11 mouse cellular contexts compared by ENCODE assay signal in genomic region chr12:76117632-76118153, GRCm38 (mm10). TPM values are rescaled to one million over a fixed set of nuclear protein-coding genes. Genes with fewer than 3 reads are reported as not detected.
DNase-seq lines count a peak whose midpoint lies in the region; ATAC-seq lines count a peak whose summit lies in the region.
"Had no signal": no experiment of that assay in that cellular context is flagged by ENCODE, and none has a peak within 500 bp of the region (broad histone marks: within the 10 kb centered on the region; RNA-seq: fewer than 3 reads in every experiment).

No protein-coding gene starts in this region.

- no peak overlapping the region for H3K4me2 ChIP-seq in embryonic facial prominence, embryonic 14.5 days (ENCODE audit: low read depth, low read length)
- H3K4me2 ChIP-seq in hindbrain, embryonic 12.5 days (replicated peaks) = no peak overlapping the region
- H3K4me2 ChIP-seq: intestine, embryonic 15.5 days had no signal

- no peak overlapping the region for H3K9ac ChIP-seq in embryonic facial prominence, embryonic 14.5 days (ENCODE audit: low read depth, low read length)
- no peak overlapping the region for H3K9ac ChIP-seq in hindbrain, embryonic 12.5 days
- H3K9ac ChIP-seq: intestine, embryonic 15.5 days; liver, embryonic 14.5 days had no signal

- 64% methylated on average over 4 of the region's 4 CpGs for WGBS in embryonic facial prominence, embryonic 14.5 days
- WGBS in hindbrain, embryonic 12.5 days = 75% methylated on average over 4 of the region's 4 CpGs

- no peaks in the 10 kb centered on the region for H3K27me3 ChIP-seq in embryonic facial prominence, embryonic 14.5 days (replicated peaks; ENCODE audit: control insufficient read depth, insufficient read depth, low read length)
- H3K27me3 ChIP-seq in hindbrain, embryonic 12.5 days = no peaks in the 10 kb centered on the region
- H3K27me3 ChIP-seq: intestine, embryonic 15.5 days had no signal

- no peak for DNase-seq in frontal cortex, postnatal 25 days (ENCODE audit: low spot score in 2 of 2)
- peak; percentile 72 for DNase-seq in Muller cell, postnatal 12 days (ENCODE audit: inconsistent ontology term)
- peak; percentile 11 for DNase-seq in embryonic facial prominence, embryonic 14.5 days (ENCODE audit: low spot score)
- DNase-seq in kidney, postnatal 25 days = peak; percentile 72 to 84
- no peak for DNase-seq in thymus, postnatal 0 days (ENCODE audit: low spot score)
- DNase-seq in frontal cortex, postnatal 14 days (ENCODE audit: low spot score in 2 of 2) = no peak

- no peaks in the 10 kb centered on the region for H3K36me3 ChIP-seq in embryonic facial prominence, embryonic 14.5 days (ENCODE audit: control insufficient read depth, insufficient read depth, low read length)
- no peaks in the 10 kb centered on the region for H3K36me3 ChIP-seq in hindbrain, embryonic 12.5 days
- H3K36me3 ChIP-seq: intestine, embryonic 15.5 days had no signal

- ATAC-seq in frontal cortex, adult (ENCODE audit: low TSS enrichment) = peak; percentile 75
- ATAC-seq in embryonic facial prominence, embryonic 14.5 days (ENCODE audit: low read depth) = no peak
- no peak for ATAC-seq in hindbrain, embryonic 12.5 days (ENCODE audit: low FRiP score)
- ATAC-seq: intestine, embryonic 15.5 days had no signal

- H3K27ac ChIP-seq in embryonic facial prominence, embryonic 14.5 days (replicated peaks; ENCODE audit: low read depth, low read length) = no peak overlapping the region
- no peak overlapping the region for H3K27ac ChIP-seq in hindbrain, embryonic 12.5 days
- H3K27ac ChIP-seq: intestine, embryonic 15.5 days; liver, embryonic 14.5 days had no signal

- no peaks in the 10 kb centered on the region for H3K4me1 ChIP-seq in embryonic facial prominence, embryonic 14.5 days (ENCODE audit: control insufficient read depth, insufficient read depth, low read length)
- no peaks in the 10 kb centered on the region for H3K4me1 ChIP-seq in hindbrain, embryonic 12.5 days
- H3K4me1 ChIP-seq: intestine, embryonic 15.5 days had no signal

- H3K9me3 ChIP-seq in embryonic facial prominence, embryonic 14.5 days (ENCODE audit: control insufficient read depth, low read length) = no peaks in the 10 kb centered on the region
- no peaks in the 10 kb centered on the region for H3K9me3 ChIP-seq in hindbrain, embryonic 12.5 days (replicated peaks)
- H3K9me3 ChIP-seq: intestine, embryonic 15.5 days had no signal

- no peak overlapping the region for H3K4me3 ChIP-seq in embryonic facial prominence, embryonic 14.5 days (ENCODE audit: low read depth, low read length)
- no peak overlapping the region for H3K4me3 ChIP-seq in hindbrain, embryonic 12.5 days
- H3K4me3 ChIP-seq: intestine, embryonic 15.5 days; myocyte had no signal

RNA-seq across cellular contexts. Expression of gene Esr2, which starts 59.4 kb away (rescaled TPM):
- polyA plus RNA-seq in embryonic facial prominence, embryonic 14.5 days (2014; fragmentation: Nextera tagmentation; extraction: Ambion mirVana) = 0.54 TPM in 1 of 2 replicates, not detected in the other
- polyA plus RNA-seq in thymus, postnatal 0 days (2015; fragmentation: Nextera tagmentation; extraction: Ambion mirVana) = 0.05 TPM in 1 of 2 replicates, not detected in the other
- polyA plus RNA-seq in hindbrain, embryonic 12.5 days (2016; fragmentation: Nextera tagmentation; extraction: Ambion mirVana) = 0.22 and 0.47 TPM in 2 replicates

Comparison
In these comparisons a context has a peak if more than half of its experiments do, and no peak if none do; other contexts are left out.
1. DNase-seq: peak in Muller cell, postnatal 12 days (single experiment), embryonic facial prominence, embryonic 14.5 days (single experiment) and kidney, postnatal 25 days (2 of 2); none in frontal cortex, postnatal 25 days (0 of 2), thymus, postnatal 0 days (single experiment) and frontal cortex, postnatal 14 days (0 of 2).